Mouse (Mus musculus) liver, embryonic 14.5 days (tissue): ENCODE results near the gene Cap2. TPM values are rescaled to one million over a fixed set of nuclear protein-coding genes. Genes with fewer than 3 reads are reported as not detected.

Experiments
- ATAC-seq: fragments of 200-750 bp; cut with Nextera tagmentation; 2 replicates; pipeline ENCODE4 v1.8.0; 2017; ENCODE audit warnings: moderate number of reproducible peaks, mild to moderate bottlenecking, moderate library complexity; ENCODE audit not compliant: insufficient read depth
- DNase-seq, 3 experiments: peaks; one replicate each; pipeline ENCODE4 v3.0.0-alpha.2; 2012 to 2013; ENCODE audit warnings: low read depth in 3 of 3, low spot score in 3 of 3
- H3K27ac ChIP-seq: fragments of 300-500 bp; sonication (generic); 2 replicates; pipeline ENCODE4 v1.5.1; 2014; ENCODE audit warnings: moderate library complexity, mild to moderate bottlenecking, control low read depth, inconsistent platforms
- H3K27me3 ChIP-seq: fragments of 300-500 bp; sonication (generic); 2 replicates; pipeline ENCODE4 v1.6.1; 2014; ENCODE audit warnings: mild to moderate bottlenecking, low read length, moderate library complexity; ENCODE audit not compliant: control insufficient read depth, insufficient read depth
- H3K36me3 ChIP-seq: fragments of 300-500 bp; sonication (generic); replicated peaks from 2 replicates; pipeline ENCODE4 v1.6.1; 2014; ENCODE audit warnings: low read depth; ENCODE audit not compliant: control insufficient read depth, insufficient read depth
- H3K4me1 ChIP-seq, 2 experiments: fragments of 200-500 bp in 1 of 2; fragments of 300-500 bp in 1 of 2; sonication (generic) in 1 of 2; replicated peaks; 2 replicates each; pipeline ENCODE4 v1.6.1; 2012 to 2014; ENCODE audit warnings: antibody characterized with exemption in 1 of 2, inconsistent platforms in 1 of 2, low read length in 1 of 2; ENCODE audit not compliant: control insufficient read depth in 2 of 2, insufficient read depth in 2 of 2
- H3K4me2 ChIP-seq: fragments of 300-500 bp; sonication (generic); 2 replicates; pipeline ENCODE4 v1.6.1; 2014; ENCODE audit warnings: low read depth, mild to moderate bottlenecking, control low read depth, moderate library complexity
- H3K4me3 ChIP-seq, 2 experiments: fragments of 200-500 bp in 1 of 2; fragments of 300-500 bp in 1 of 2; sonication (generic) in 1 of 2; 2 replicates each; pipeline ENCODE4 v1.5.1; 2012 to 2014; ENCODE audit warnings: low read depth in 2 of 2, low read length in 2 of 2, mild to moderate bottlenecking in 2 of 2, control low read depth in 1 of 2, inconsistent platforms in 1 of 2, moderate library complexity in 1 of 2; ENCODE audit not compliant: insufficient read depth in 1 of 2
- H3K9ac ChIP-seq: fragments of 300-500 bp; sonication (generic); replicated peaks from 2 replicates; pipeline ENCODE4 v1.6.1; 2014; ENCODE audit warnings: mild to moderate bottlenecking, control low read depth, moderate library complexity
- H3K9me3 ChIP-seq: fragments of 300-500 bp; sonication (generic); 2 replicates; pipeline ENCODE4 v1.6.1; 2016; ENCODE audit warnings: low read length, mixed read lengths; ENCODE audit not compliant: control insufficient read depth
- CTCF ChIP-seq: IDR thresholded peaks from 2 replicates; pipeline ENCODE4 v1.5.1; 2016; ENCODE audit warnings: antibody characterized with exemption, low read depth, control low read depth
- EP300 ChIP-seq: IDR thresholded peaks from 2 replicates; pipeline ENCODE4 v1.6.1; 2016; ENCODE audit warnings: antibody characterized with exemption, low read depth
- WGBS: fragments of 180-500 bp; shearing (Covaris S2); extraction: QIAGEN DNeasy Blood & Tissue Kit; methylation state at CpG from one replicate; pipeline ENCODE4 v1.1.7; 2014; ENCODE audit not compliant: insufficient replicate concordance; 5-methylcytosine and 5-hydroxymethylcytosine counted together
- polyA plus RNA-seq, 2 experiments: library from polyadenylated mRNA; depleted of rRNA in 1 of 2; stranded (reverse) in 1 of 2; unstranded in 1 of 2; fragments of >200 nt; fragmentation: Nextera tagmentation in 1 of 2; extraction: Ambion mirVana in 1 of 2; gene quantifications; 2 replicates each; pipeline versions ENCODE4 v1.2.1 to v1.2.3; 2012 to 2014

Gene Cap2
- polyA plus RNA-seq, 2 experiments = 0.55 TPM

DNA sequence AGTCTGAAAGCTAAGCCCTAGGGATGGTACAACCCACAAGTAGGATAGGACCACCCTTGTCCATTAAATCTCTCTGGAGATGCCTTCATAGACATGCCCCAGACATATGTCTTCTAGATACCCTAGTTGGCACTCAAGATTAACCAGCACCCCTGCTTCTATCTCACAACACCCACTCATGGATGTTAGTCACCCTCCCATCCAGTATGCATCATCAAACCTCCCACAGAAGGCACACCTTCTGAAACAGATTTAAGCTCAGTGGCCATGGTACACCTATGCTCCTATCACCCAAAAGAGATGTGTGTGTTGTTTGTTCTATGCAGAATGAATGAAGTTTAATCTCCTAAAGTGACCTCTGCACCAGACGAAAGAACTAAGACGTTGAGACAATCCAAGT, 32.1 kb upstream of the Cap2 start:
- H3K4me2 ChIP-seq = no peak overlapping the region
- H3K9me3 ChIP-seq = no peaks in the 10 kb centered on the region
- DNase-seq = no peak
- no peak for ATAC-seq
- H3K4me3 ChIP-seq = no peak overlapping the region
- H3K27ac ChIP-seq = no peak overlapping the region
- no peaks in the 10 kb centered on the region for H3K4me1 ChIP-seq
- H3K9ac ChIP-seq = no peak overlapping the region
- 73% methylated on average over 2 of the region's 2 CpGs for WGBS
- no peak for TF ChIP-seq EP300
- no peak for TF ChIP-seq CTCF
- H3K36me3 ChIP-seq = no peaks in the 10 kb centered on the region
- no peaks in the 10 kb centered on the region for H3K27me3 ChIP-seq

DNA sequence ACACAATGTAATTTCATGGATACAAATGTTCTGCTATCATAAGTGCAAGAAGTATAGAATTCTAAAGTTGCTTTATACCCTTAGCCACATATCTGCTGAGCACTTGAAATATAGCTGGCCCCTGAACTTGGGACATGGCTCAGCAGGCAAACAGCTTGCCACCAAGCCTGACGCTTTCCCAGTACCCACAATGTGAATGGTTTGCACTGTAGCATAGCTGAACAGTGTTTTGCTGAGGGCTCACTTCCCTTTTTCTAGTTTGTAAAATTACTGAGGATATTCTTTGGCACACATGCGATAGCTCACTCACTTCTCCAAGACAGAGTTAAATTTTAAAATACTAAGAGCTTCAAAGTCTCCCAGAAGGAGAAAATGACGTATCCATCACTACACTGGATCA, 20.4 kb upstream of the Cap2 start:
- TF ChIP-seq EP300 (no peak), CTCF (no peak)
- no peaks in the 10 kb centered on the region for H3K27me3 ChIP-seq
- H3K9me3 ChIP-seq = no peaks in the 10 kb centered on the region
- H3K36me3 ChIP-seq = no peaks in the 10 kb centered on the region
- no peak overlapping the region for H3K4me3 ChIP-seq
- no peaks in the 10 kb centered on the region for H3K4me1 ChIP-seq
- H3K4me2 ChIP-seq = no peak overlapping the region
- H3K9ac ChIP-seq = no peak overlapping the region
- H3K27ac ChIP-seq = no peak overlapping the region
- no peak for ATAC-seq
- WGBS = 43% methylated on average over 3 of the region's 3 CpGs
- no peak for DNase-seq

DNA sequence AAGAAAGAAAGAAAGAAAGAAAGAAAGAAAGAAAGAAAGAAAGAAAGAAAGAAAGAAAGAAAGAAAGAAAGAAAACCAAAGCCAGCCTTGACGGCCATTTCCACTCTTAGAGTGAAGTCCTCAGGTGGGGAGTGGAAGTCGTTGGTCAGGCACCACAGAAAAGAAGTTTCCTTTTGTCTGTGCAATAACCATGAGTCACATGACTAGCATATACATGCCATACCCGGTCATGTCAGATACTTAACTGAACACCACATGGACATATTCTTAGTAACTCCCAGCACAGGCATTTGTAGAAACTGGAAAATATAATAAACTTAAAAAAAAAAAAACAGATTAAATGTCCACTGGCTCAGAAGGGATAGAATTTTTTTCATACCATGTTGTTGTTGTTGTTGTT, 16.0 kb upstream of the Cap2 start:
- no peaks in the 10 kb centered on the region for H3K9me3 ChIP-seq
- H3K4me2 ChIP-seq = no peak overlapping the region
- H3K36me3 ChIP-seq = no peaks in the 10 kb centered on the region
- no peaks in the 10 kb centered on the region for H3K27me3 ChIP-seq
- no peaks in the 10 kb centered on the region for H3K4me1 ChIP-seq
- 44% methylated on average over 3 of the region's 3 CpGs for WGBS
- ATAC-seq = no peak
- TF ChIP-seq CTCF = no peak
- TF ChIP-seq EP300 = no peak
- H3K27ac ChIP-seq = no peak overlapping the region
- H3K9ac ChIP-seq = no peak overlapping the region
- no peak overlapping the region for H3K4me3 ChIP-seq
- no peak for DNase-seq

DNA sequence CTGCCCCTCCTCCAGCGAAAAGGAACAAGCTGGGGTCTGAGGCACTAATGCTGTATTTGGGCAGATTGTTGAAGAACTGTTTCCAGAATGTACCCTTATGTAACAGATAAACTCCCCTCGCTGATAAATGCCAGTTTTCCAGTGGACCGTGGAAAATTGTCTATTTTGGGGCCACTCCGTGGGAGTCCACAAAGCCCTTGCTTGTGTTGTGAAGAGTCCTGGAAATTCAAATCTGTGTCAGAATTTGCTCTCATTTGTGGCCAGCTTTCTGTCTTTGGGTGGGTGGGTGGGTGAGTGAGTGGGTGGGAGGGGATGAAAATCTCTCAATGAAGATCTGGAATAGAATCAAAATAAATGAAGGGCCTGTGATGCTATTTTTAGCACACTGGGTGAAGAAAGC, 13.5 kb upstream of the Cap2 start:
- H3K9ac ChIP-seq = no peak overlapping the region
- H3K4me2 ChIP-seq = no peak overlapping the region
- no peaks in the 10 kb centered on the region for H3K4me1 ChIP-seq
- TF ChIP-seq CTCF (no peak), EP300 (no peak)
- WGBS = 55% methylated on average over 4 of the region's 4 CpGs
- ATAC-seq (no peak), DNase-seq (no peak)
- no peaks in the 10 kb centered on the region for H3K27me3 ChIP-seq
- H3K36me3 ChIP-seq = no peaks in the 10 kb centered on the region
- H3K27ac ChIP-seq = no peak overlapping the region
- no peaks in the 10 kb centered on the region for H3K9me3 ChIP-seq
- no peak overlapping the region for H3K4me3 ChIP-seq

DNA sequence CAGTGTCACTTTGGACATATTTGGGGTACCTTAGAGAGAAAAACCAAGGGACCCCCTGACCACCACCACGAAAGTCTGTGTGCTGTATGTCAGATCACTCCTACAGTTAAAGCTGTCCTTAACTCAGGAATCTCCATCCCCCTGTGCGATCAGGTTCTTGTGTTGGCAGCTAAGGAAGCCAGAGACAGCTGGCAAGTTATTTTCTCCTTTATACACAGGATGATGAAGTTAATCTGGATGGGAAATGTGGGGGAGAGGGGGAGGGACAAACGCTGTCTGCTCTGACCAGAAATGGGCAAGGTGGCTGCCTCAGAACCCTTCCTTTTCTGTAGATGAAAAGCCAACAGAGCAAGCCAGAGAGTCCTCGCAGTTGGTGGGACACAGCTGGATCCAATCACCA, 11.0 kb upstream of the Cap2 start:
- DNase-seq = no peak
- Histone ChIP-seq H3K27me3 (no peaks in the 10 kb centered on the region), H3K36me3 (no peaks in the 10 kb centered on the region), H3K9me3 (no peaks in the 10 kb centered on the region), H3K27ac (no peak overlapping the region), H3K4me1 (no peaks in the 10 kb centered on the region), H3K9ac (no peak overlapping the region), H3K4me3 (no peak overlapping the region), H3K4me2 (no peak overlapping the region)
- TF ChIP-seq EP300 = no peak
- TF ChIP-seq CTCF = no peak
- WGBS = 41% methylated on average over 4 of the region's 4 CpGs
- no peak for ATAC-seq

DNA sequence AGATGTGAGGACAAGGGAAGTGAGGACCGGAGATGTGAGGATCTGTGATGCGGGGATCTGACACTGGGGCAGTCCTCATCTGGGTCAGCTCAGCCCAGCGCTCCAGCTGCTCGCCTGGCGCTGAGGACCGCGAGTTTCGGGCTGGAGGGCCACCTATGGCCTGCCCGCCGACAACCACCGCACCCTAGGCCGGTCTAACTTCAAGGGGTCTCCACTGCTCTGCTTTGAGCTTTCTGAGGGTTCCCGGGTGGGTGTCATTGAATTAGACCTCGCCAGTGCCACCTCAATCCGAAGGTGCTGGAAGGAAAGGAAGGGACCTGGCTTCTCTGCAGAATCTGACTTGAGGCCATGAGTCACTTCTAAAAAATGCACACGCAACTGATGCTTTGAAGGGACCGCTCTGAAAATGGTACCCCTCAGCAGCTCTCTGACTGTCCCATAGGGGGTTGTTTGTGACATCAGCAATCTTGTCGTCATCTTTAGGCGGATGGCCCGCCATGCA, 793 bp downstream of the Cap2 start:
- peaks cover 5% of the 10 kb centered on the region for H3K27me3 ChIP-seq
- no peaks in the 10 kb centered on the region for H3K36me3 ChIP-seq
- no peak overlapping the region for H3K27ac ChIP-seq
- no peak for ATAC-seq
- no peaks in the 10 kb centered on the region for H3K9me3 ChIP-seq
- peak overlapping the region; percentile 38 to 45 for H3K4me3 ChIP-seq
- peak overlapping the region; percentile 65 for H3K4me2 ChIP-seq
- no peak for TF ChIP-seq EP300
- TF ChIP-seq CTCF = no peak
- peaks cover 0 to 5% of the 10 kb centered on the region in 2 experiments; a peak in 1 of 4 replicates for H3K4me1 ChIP-seq
- 7% methylated on average over 20 of the region's 20 CpGs for WGBS
- DNase-seq = no peak
- no peak overlapping the region for H3K9ac ChIP-seq
